Mouse (Mus musculus) frontal cortex, postnatal 10 days (tissue): Measurements from ENCODE around the gene Fam43a.

Experiments used
- DNase-seq, 2 experiments: peaks; one replicate each; pipeline ENCODE4 v3.0.0; 2022; ENCODE audit warnings: low spot score in 2 of 2, mixed read lengths in 1 of 2

Fam43a gene

GRCm38 (mm10) chr16:30629509-30629908 lies 30.0 kb downstream of the Fam43a start:
- DNase-seq, result no peak

- DNase-seq, result no peak
These were observed 34.6 kb downstream of the Fam43a start for GRCm38 (mm10) chr16:30633906-30634746.

- DNase-seq, result no peak
These were observed 39.1 kb downstream of the Fam43a start for GRCm38 (mm10) chr16:30638586-30638985.

- no peak for DNase-seq
These were observed 41.1 kb downstream of the Fam43a start for GRCm38 (mm10) chr16:30640591-30640990.

GRCm38 (mm10) chr16:30641408-30641807 lies 41.9 kb downstream of the Fam43a start:
- no peak for DNase-seq

GRCm38 (mm10) chr16:30642229-30642628 lies 42.7 kb downstream of the Fam43a start:
- no peak for DNase-seq

GRCm38 (mm10) chr16:30644981-30645380 lies 45.5 kb downstream of the Fam43a start:
- DNase-seq, result no peak

GRCm38 (mm10) chr16:30645841-30646558 lies 46.5 kb downstream of the Fam43a start:
- DNase-seq, result no peak

- no peak for DNase-seq
These were observed 47.3 kb downstream of the Fam43a start for GRCm38 (mm10) chr16:30646856-30647255.

GRCm38 (mm10) chr16:30651292-30651691 lies 51.8 kb downstream of the Fam43a start:
- DNase-seq, result no peak
